Mouse (Mus musculus) left cerebral cortex, postnatal 36 days (tissue): Measurements from ENCODE around the gene C2cd4c. TPM values are rescaled to one million over a fixed set of nuclear protein-coding genes. Genes with fewer than 3 reads are reported as not detected.

ENCODE experiments used
- DNase-seq, 2 experiments: peaks; one replicate each; pipeline ENCODE4 v3.0.0; 2021 to 2022; ENCODE audit warnings: low spot score in 2 of 2, mixed read lengths in 1 of 2
- intact Hi-C: fragments of 180-260 bp; cut with DNase I; formaldehyde crosslinking; loops from one replicate; pipeline ENCODE4 v1.15.1; 2025
- total RNA-seq, 2 experiments: library from RNA; stranded (reverse); gene quantifications; 2 replicates each; pipeline ENCODE4 v1.2.3; 2021

C2cd4c gene
- total RNA-seq: 10 to 100 TPM; 15.7 to 16.3 TPM

- DNase-seq: peak; percentile 78 to 83
- intact Hi-C loops: no loop called here
Observed at GRCm38 (mm10) chr10:79613578-79614304, at the start of gene C2cd4c. Gene C2cd4c, minus strand, starts transcription at chr10:79614025.

GRCm38 (mm10) chr10:79661861-79662260, 48.0 kb upstream of the C2cd4c start:
- intact Hi-C loops: loop anchor here (10.0 kb wide), 1 partner anchor 907 kb away; the partner anchor contains the start of gene Ccdc105
- DNase-seq: no peak

GRCm38 (mm10) chr10:79660298-79660697, 46.5 kb upstream of the C2cd4c start:
- no peak for DNase-seq
- intact Hi-C loops: loop anchor here (10.0 kb wide), 1 partner anchor 905 kb away; the partner anchor contains the start of gene Ccdc105

GRCm38 (mm10) chr10:79658829-79659228, 45.0 kb upstream of the C2cd4c start:
- intact Hi-C loops: no loop called here
- no peak for DNase-seq

- no peak for DNase-seq
- intact Hi-C loops: no loop called here
Observed at GRCm38 (mm10) chr10:79654946-79655395, 41.1 kb upstream of the C2cd4c start.

GRCm38 (mm10) chr10:79652789-79653188, 39.0 kb upstream of the C2cd4c start:
- intact Hi-C loops: no loop called here
- no peak for DNase-seq

- intact Hi-C loops: loop anchor here (2.0 kb wide), 1 partner anchor 54 kb away; no protein-coding TSS in a partner anchor
- DNase-seq: peak; percentile 65 to 79
Observed at GRCm38 (mm10) chr10:79649070-79649751, 35.4 kb upstream of the C2cd4c start.

GRCm38 (mm10) chr10:79645711-79646110, 31.9 kb upstream of the C2cd4c start, which contains the start of gene Odf3l2:
Gene Odf3l2, minus strand, starts transcription at chr10:79645738.
- intact Hi-C loops: no loop called here
- no peak for DNase-seq

- DNase-seq: peak; percentile 62 to 72
- intact Hi-C loops: no loop called here
Observed at GRCm38 (mm10) chr10:79638486-79639204, 24.8 kb upstream of the C2cd4c start.

- intact Hi-C loops: no loop called here
- DNase-seq: peak; percentile 84 to 86
Observed at GRCm38 (mm10) chr10:79637128-79638110, 23.6 kb upstream of the C2cd4c start, which contains the start of gene Shc2. Gene Shc2, minus strand, starts transcription at chr10:79637918.

GRCm38 (mm10) chr10:79636287-79636686, 22.5 kb upstream of the C2cd4c start:
- intact Hi-C loops: no loop called here
- no peak for DNase-seq

GRCm38 (mm10) chr10:79633006-79633777, 19.4 kb upstream of the C2cd4c start:
- no peak for DNase-seq
- intact Hi-C loops: no loop called here

- intact Hi-C loops: no loop called here
- DNase-seq: peak in 1 of 2 experiments; percentile 64
Observed at GRCm38 (mm10) chr10:79631432-79631831, 17.6 kb upstream of the C2cd4c start.

- intact Hi-C loops: no loop called here
- DNase-seq: no peak
Observed at GRCm38 (mm10) chr10:79628377-79628776, 14.6 kb upstream of the C2cd4c start.

GRCm38 (mm10) chr10:79626156-79626555, 12.3 kb upstream of the C2cd4c start:
- intact Hi-C loops: no loop called here
- DNase-seq: no peak

GRCm38 (mm10) chr10:79625398-79625797, 11.6 kb upstream of the C2cd4c start:
- intact Hi-C loops: no loop called here
- no peak for DNase-seq

GRCm38 (mm10) chr10:79623950-79624349, 10.1 kb upstream of the C2cd4c start:
- no peak for DNase-seq
- intact Hi-C loops: no loop called here

GRCm38 (mm10) chr10:79616376-79616775, 2.6 kb upstream of the C2cd4c start:
- intact Hi-C loops: no loop called here
- DNase-seq: no peak
